Mouse (Mus musculus) liver, postnatal 0 days (tissue): ENCODE results near the gene Cmya5. TPM values are rescaled to one million over a fixed set of nuclear protein-coding genes. Genes with fewer than 3 reads are reported as not detected.

Experiments used
- ATAC-seq: fragments of 200-750 bp; cut with Nextera tagmentation; 2 replicates; pipeline ENCODE4 v1.8.0; 2017; ENCODE audit warnings: mild to moderate bottlenecking, moderate library complexity
- DNase-seq: peaks from one replicate; pipeline ENCODE4 v3.0.0-alpha.2; 2016
- H3K27ac ChIP-seq: fragments of 300-500 bp; sonication (generic); 2 replicates; pipeline ENCODE4 v1.5.1; 2014; ENCODE audit warnings: antibody characterized with exemption, moderate library complexity, mild to moderate bottlenecking, low read depth
- H3K27me3 ChIP-seq: fragments of 300-500 bp; sonication (generic); 2 replicates; pipeline ENCODE4 v1.6.1; 2014; ENCODE audit warnings: low read length, control low read depth, mixed read lengths; ENCODE audit not compliant: insufficient read depth
- H3K36me3 ChIP-seq: fragments of 300-500 bp; sonication (generic); replicated peaks from 2 replicates; pipeline ENCODE4 v1.6.1; 2014; ENCODE audit warnings: mild to moderate bottlenecking, control low read depth, low read length, moderate library complexity, mixed read lengths; ENCODE audit not compliant: insufficient read depth
- H3K4me1 ChIP-seq: fragments of 300-500 bp; sonication (generic); 2 replicates; pipeline ENCODE4 v1.6.1; 2014; ENCODE audit warnings: antibody characterized with exemption, mild to moderate bottlenecking, control low read depth; ENCODE audit not compliant: insufficient read depth
- H3K4me2 ChIP-seq: fragments of 300-500 bp; sonication (generic); 2 replicates; pipeline ENCODE4 v1.6.1; 2014; ENCODE audit warnings: low read depth, mild to moderate bottlenecking, low read length, moderate library complexity, mixed read lengths
- H3K4me3 ChIP-seq: fragments of 300-500 bp; sonication (generic); 2 replicates; pipeline ENCODE4 v1.5.1; 2014; ENCODE audit warnings: low read depth, low read length
- H3K9ac ChIP-seq: fragments of 300-500 bp; sonication (generic); replicated peaks from 2 replicates; pipeline ENCODE4 v1.6.1; 2014; ENCODE audit warnings: mild to moderate bottlenecking, moderate library complexity
- H3K9me3 ChIP-seq: fragments of 300-500 bp; sonication (generic); 2 replicates; pipeline ENCODE4 v1.6.1; 2016; ENCODE audit warnings: mild to moderate bottlenecking, control low read depth, low read length, mixed read lengths
- CTCF ChIP-seq: sonication (generic); IDR thresholded peaks from 2 replicates; pipeline ENCODE4 v1.5.1; 2016; ENCODE audit warnings: antibody characterized with exemption, low read depth
- EP300 ChIP-seq: IDR thresholded peaks from 2 replicates; pipeline ENCODE4 v1.6.1; 2016; ENCODE audit warnings: antibody characterized with exemption, low read depth, mild to moderate bottlenecking
- WGBS: fragments of 180-500 bp; shearing (Covaris S2); extraction: QIAGEN DNeasy Blood & Tissue Kit; methylation state at CpG from one replicate; pipeline ENCODE4 v1.1.7; 2014; ENCODE audit not compliant: insufficient replicate concordance; 5-methylcytosine and 5-hydroxymethylcytosine counted together
- polyA plus RNA-seq: library from polyadenylated mRNA; unstranded; fragments of >200 nt; fragmentation: Nextera tagmentation; extraction: Ambion mirVana; gene quantifications from 2 replicates; pipeline ENCODE4 v1.2.1, GENCODE M21; 2015

The Cmya5 gene
- polyA plus RNA-seq, 1 experiment from 2014 or later: 0.01 TPM

DNA sequence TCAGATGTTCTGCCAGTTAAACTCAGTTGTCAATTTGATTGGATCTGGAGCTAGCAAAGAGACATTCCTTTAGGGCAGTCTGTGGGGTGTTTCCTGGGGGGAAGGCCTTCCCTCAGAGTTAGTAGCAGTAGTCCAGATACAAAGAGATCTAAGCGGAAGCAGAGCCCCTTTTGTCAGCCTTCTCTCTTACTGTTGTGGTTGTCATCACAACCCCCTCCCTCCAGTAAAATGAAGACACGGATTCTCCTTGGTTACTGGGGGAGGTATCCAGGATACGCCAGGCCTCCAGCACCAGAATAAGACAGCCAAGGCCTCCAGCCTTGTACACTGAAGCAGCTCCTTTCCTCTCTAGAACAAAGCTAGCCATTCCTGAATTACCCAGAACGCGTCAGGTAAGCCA lies 15.6 kb downstream of the Cmya5 start:
- Histone ChIP-seq H3K4me3 (no peak overlapping the region), H3K4me2 (no peak overlapping the region), H3K27ac (no peak overlapping the region), H3K27me3 (no peaks in the 10 kb centered on the region), H3K9ac (no peak overlapping the region), H3K9me3 (no peaks in the 10 kb centered on the region), H3K36me3 (no peaks in the 10 kb centered on the region), H3K4me1 (no peaks in the 10 kb centered on the region)
- no peak for DNase-seq
- no peak for ATAC-seq
- 75% methylated on average over 5 of the region's 5 CpGs for WGBS
- TF ChIP-seq CTCF (no peak), EP300 (no peak)

DNA sequence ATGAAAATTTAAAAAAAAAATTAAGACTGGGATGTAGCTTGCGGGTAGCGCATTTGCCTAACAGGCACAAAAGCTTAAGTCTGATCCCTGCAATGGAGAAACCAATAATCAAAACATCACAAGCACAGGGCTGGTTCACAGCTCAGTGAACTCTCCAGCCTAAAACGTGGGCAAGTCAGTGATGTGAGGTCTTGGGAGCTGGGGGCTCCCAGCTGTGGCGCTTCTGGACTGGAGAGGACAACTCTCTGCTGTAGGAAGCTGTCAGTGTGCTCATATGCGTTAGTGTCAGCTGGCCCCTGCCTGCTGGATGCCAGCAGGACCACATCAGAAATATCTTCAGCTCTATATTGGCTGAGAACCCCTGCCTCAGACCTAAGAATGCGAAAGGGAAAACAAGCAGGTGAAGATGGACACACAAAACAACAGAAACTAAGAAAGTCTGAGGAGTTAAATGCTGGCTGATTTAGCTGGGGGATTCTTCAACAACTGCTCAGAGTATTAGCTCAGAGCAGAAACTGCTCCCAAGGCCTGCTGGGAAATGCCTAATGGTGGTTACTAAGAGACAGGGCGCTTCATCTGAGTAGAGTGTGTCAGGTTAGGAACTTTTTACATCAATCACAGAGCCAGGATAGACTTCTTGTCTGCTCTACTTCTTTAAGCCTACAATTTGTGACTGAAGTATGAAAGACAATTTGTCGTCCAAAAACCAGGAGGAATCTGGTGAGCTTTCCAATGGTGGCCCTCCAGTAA lies 16.2 kb downstream of the Cmya5 start:
- Histone ChIP-seq H3K27ac (no peak overlapping the region), H3K36me3 (no peaks in the 10 kb centered on the region), H3K4me1 (no peaks in the 10 kb centered on the region), H3K9ac (no peak overlapping the region), H3K4me2 (no peak overlapping the region), H3K9me3 (no peaks in the 10 kb centered on the region), H3K4me3 (no peak overlapping the region), H3K27me3 (no peaks in the 10 kb centered on the region)
- 74% methylated on average over 8 of the region's 8 CpGs for WGBS
- no peak for DNase-seq
- no peak for ATAC-seq
- TF ChIP-seq EP300: no peak
- no peak for TF ChIP-seq CTCF

DNA sequence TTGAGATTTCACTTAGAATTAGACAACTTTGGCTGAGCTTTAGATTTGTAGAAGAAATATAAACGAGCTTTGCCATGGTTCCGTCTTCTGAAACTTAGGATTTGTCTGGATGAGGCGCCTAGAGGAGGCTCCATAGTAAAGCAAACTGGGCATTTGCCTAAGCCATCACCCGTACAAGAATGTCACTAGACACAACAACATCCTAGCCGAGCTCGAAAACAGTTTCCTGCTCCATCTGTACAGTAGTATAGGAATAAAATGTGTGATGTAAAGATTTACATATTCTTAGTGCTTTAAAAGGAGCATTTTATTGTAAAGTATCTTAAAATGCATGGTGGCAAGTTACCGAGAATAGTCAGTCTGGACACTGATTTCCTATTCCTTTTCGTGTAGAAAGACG lies 22.2 kb downstream of the Cmya5 start:
- WGBS: 81% methylated on average over 9 of the region's 9 CpGs
- H3K27me3 ChIP-seq: no peaks in the 10 kb centered on the region
- TF ChIP-seq CTCF: no peak
- no peak for TF ChIP-seq EP300
- no peak overlapping the region for H3K9ac ChIP-seq
- H3K4me3 ChIP-seq: no peak overlapping the region
- no peaks in the 10 kb centered on the region for H3K36me3 ChIP-seq
- H3K9me3 ChIP-seq: no peaks in the 10 kb centered on the region
- H3K27ac ChIP-seq: no peak overlapping the region
- H3K4me2 ChIP-seq: no peak overlapping the region
- DNase-seq (no peak), ATAC-seq (no peak)
- no peaks in the 10 kb centered on the region for H3K4me1 ChIP-seq

DNA sequence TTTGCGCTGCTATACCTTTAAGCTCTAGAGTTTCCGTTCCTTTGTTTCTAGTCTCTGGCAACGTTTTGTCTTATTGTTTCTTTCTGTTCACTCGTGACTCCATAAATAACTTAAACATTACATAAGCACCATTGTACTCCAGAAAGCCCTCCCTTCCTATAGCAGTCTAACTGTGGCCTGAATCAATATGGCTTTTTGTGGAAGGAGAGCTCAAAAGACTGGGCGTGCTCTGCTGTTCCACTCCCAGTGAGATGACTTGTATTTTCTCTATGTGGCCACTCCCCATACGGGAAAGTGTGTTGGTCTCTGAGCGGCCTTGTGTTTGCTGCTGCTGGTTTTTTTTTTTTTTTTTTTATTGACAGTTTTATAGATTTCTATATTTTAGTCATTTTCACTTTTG lies 27.3 kb downstream of the Cmya5 start:
- TF ChIP-seq CTCF: no peak
- no peak for TF ChIP-seq EP300
- H3K4me2 ChIP-seq: no peak overlapping the region
- no peaks in the 10 kb centered on the region for H3K4me1 ChIP-seq
- no peak overlapping the region for H3K4me3 ChIP-seq
- no peaks in the 10 kb centered on the region for H3K27me3 ChIP-seq
- 66% methylated on average over 7 of the region's 7 CpGs for WGBS
- ATAC-seq: no peak
- H3K36me3 ChIP-seq: no peaks in the 10 kb centered on the region
- H3K9me3 ChIP-seq: no peaks in the 10 kb centered on the region
- H3K27ac ChIP-seq: no peak overlapping the region
- no peak for DNase-seq
- no peak overlapping the region for H3K9ac ChIP-seq

DNA sequence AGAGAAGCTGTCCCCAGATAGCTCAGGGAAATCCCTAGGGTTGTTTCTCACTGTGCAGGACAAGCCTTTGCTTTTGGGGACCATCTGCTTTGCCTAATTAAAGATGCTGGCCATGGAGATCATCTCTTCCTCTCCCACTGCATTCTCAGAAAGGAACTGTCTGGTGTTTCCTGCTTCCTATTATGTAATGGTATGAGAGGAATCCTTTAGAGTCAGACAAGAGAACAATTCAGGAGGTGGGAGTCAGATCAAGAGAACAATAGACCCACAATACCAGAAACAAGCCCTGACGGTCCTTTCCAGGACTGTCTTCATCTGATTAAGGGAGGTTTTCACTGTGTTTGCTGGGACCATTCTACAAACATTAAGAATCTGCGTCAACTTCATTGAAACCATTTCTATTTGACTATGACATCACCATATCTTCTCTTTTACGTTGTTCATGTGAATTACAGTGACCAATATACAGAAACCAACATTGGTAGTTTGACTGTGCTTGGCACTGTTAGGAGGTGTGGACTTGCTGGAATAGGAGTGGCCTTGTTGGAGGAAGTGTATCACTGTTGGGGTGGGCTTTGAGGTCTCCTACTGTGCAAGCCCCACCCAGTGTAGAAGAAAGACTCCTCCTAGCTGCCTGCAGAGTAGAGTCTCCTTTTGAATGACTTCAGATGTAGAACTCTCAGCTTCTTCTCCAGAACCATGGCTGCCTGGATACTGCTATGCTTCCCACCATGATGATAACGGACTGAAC lies 42.0 kb downstream of the Cmya5 start:
- no peak overlapping the region for H3K9ac ChIP-seq
- H3K27ac ChIP-seq: no peak overlapping the region
- ATAC-seq: no peak
- no peaks in the 10 kb centered on the region for H3K36me3 ChIP-seq
- H3K27me3 ChIP-seq: no peaks in the 10 kb centered on the region
- H3K4me2 ChIP-seq: no peak overlapping the region
- TF ChIP-seq CTCF: no peak
- TF ChIP-seq EP300: no peak
- 71% methylated on average over 4 of the region's 4 CpGs for WGBS
- no peaks in the 10 kb centered on the region for H3K4me1 ChIP-seq
- no peak overlapping the region for H3K4me3 ChIP-seq
- DNase-seq: no peak
- H3K9me3 ChIP-seq: no peaks in the 10 kb centered on the region

DNA sequence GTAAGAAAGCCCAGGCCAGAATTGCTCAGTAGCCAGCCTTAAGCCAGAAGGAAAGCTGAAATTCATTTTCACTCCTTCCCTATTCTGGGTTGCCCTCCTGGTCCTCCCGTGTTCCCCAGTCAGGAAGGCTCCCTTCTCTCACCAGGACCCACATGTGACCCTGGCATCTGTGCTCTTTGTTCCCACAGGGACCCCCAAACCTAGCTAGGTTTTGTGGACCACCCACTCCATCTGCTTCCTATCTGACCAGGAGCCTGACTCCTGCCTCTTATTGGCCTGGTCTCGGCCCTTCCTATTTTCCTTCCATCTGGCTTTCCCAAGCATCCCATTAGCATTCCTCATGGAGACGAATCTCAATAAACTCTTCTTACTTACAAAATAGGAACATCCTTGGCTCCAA lies 45.9 kb downstream of the Cmya5 start:
- Histone ChIP-seq H3K9me3 (no peaks in the 10 kb centered on the region), H3K4me2 (no peak overlapping the region), H3K27ac (no peak overlapping the region), H3K4me3 (no peak overlapping the region), H3K27me3 (no peaks in the 10 kb centered on the region), H3K4me1 (peaks cover 10% of the 10 kb centered on the region; the same call in 1 of the 2 replicates), H3K9ac (no peak overlapping the region), H3K36me3 (no peaks in the 10 kb centered on the region)
- WGBS: 70% methylated on average over 3 of the region's 3 CpGs
- no peak for ATAC-seq
- DNase-seq: no peak
- TF ChIP-seq CTCF (no peak), EP300 (no peak)
